Mouse (Mus musculus): Measurements from ENCODE around the gene Gtf2h2. TPM values are rescaled to one million over a fixed set of nuclear protein-coding genes. Genes with fewer than 3 reads are reported as not detected.
"Not testable (repeated sequence)": the region's sequence is repeated elsewhere in the genome, so short reads cannot be mapped to it uniquely, and the experiment has no call there.

The Gtf2h2 gene
- polyA plus RNA-seq, 1 experiment from 2014 or later = 13.4 TPM

GRCm38 (mm10) chr13:100449495-100449894 lies 42.9 kb downstream of the Gtf2h2 start:
- no peak for TF ChIP-seq CTCF (IDR thresholded peaks at IDR 0.05; ENCODE audit: low read depth)
- TF ChIP-seq EP300 (IDR thresholded peaks at IDR 0.05; ENCODE audit: low read depth) = no peak
- DNase-seq (no peak), ATAC-seq (peak; percentile 21; the same call in 1 of the 2 replicates)
- H3K9me3 ChIP-seq (ENCODE audit: low read length) = no peaks in the 10 kb centered on the region
- H3K9ac ChIP-seq (replicated peaks) = no peak overlapping the region
- H3K27me3 ChIP-seq (ENCODE audit: insufficient read depth, low read length) = no peaks in the 10 kb centered on the region
- H3K4me2 ChIP-seq (ENCODE audit: low read depth, low read length) = no peak overlapping the region
- 15% methylated on average over 1 of the region's 1 CpGs for WGBS (ENCODE audit: insufficient replicate concordance)
- no peak overlapping the region for H3K27ac ChIP-seq (ENCODE audit: low read depth)
- no peaks in the 10 kb centered on the region for H3K36me3 ChIP-seq (replicated peaks; ENCODE audit: insufficient read depth, low read length)
- no peaks in the 10 kb centered on the region for H3K4me1 ChIP-seq (ENCODE audit: insufficient read depth)
- H3K4me3 ChIP-seq (ENCODE audit: low read depth, low read length) = no peak overlapping the region

- H3K27ac ChIP-seq (ENCODE audit: low read depth) = no peak overlapping the region
- 40% methylated on average over 3 of the region's 3 CpGs for WGBS (ENCODE audit: insufficient replicate concordance)
- H3K4me1 ChIP-seq (ENCODE audit: insufficient read depth) = no peaks in the 10 kb centered on the region
- ATAC-seq (no peak), DNase-seq (no peak)
- no peak overlapping the region for H3K4me3 ChIP-seq (ENCODE audit: low read depth, low read length)
- H3K4me2 ChIP-seq (ENCODE audit: low read depth, low read length) = no peak overlapping the region
- TF ChIP-seq EP300 (IDR thresholded peaks at IDR 0.05; ENCODE audit: low read depth) (no peak), CTCF (IDR thresholded peaks at IDR 0.05; ENCODE audit: low read depth) (no peak)
- H3K9ac ChIP-seq (replicated peaks) = no peak overlapping the region
- H3K27me3 ChIP-seq (ENCODE audit: insufficient read depth, low read length) = no peaks in the 10 kb centered on the region
- H3K36me3 ChIP-seq (replicated peaks; ENCODE audit: insufficient read depth, low read length) = no peaks in the 10 kb centered on the region
- H3K9me3 ChIP-seq (ENCODE audit: low read length) = no peaks in the 10 kb centered on the region
These were observed 52.3 kb downstream of the Gtf2h2 start for GRCm38 (mm10) chr13:100440116-100440515.

GRCm38 (mm10) chr13:100438701-100439100 lies 53.7 kb downstream of the Gtf2h2 start:
- Histone ChIP-seq H3K4me1 (ENCODE audit: insufficient read depth) (no peaks in the 10 kb centered on the region), H3K9me3 (ENCODE audit: low read length) (no peaks in the 10 kb centered on the region), H3K36me3 (replicated peaks; ENCODE audit: insufficient read depth, low read length) (no peaks in the 10 kb centered on the region), H3K27ac (ENCODE audit: low read depth) (no peak overlapping the region), H3K27me3 (ENCODE audit: insufficient read depth, low read length) (no peaks in the 10 kb centered on the region), H3K9ac (replicated peaks) (no peak overlapping the region), H3K4me3 (ENCODE audit: low read depth, low read length) (no peak overlapping the region), H3K4me2 (ENCODE audit: low read depth, low read length) (no peak overlapping the region)
- DNase-seq (no peak), ATAC-seq (no peak)
- 23% methylated on average over 1 of the region's 1 CpGs for WGBS (ENCODE audit: insufficient replicate concordance)
- TF ChIP-seq EP300 (IDR thresholded peaks at IDR 0.05; ENCODE audit: low read depth) (no peak), CTCF (IDR thresholded peaks at IDR 0.05; ENCODE audit: low read depth) (no peak)

- H3K27me3 ChIP-seq (ENCODE audit: insufficient read depth, low read length) = no peaks in the 10 kb centered on the region
These were observed 55.0 kb downstream of the Gtf2h2 start for GRCm38 (mm10) chr13:100437322-100437825.

DNA sequence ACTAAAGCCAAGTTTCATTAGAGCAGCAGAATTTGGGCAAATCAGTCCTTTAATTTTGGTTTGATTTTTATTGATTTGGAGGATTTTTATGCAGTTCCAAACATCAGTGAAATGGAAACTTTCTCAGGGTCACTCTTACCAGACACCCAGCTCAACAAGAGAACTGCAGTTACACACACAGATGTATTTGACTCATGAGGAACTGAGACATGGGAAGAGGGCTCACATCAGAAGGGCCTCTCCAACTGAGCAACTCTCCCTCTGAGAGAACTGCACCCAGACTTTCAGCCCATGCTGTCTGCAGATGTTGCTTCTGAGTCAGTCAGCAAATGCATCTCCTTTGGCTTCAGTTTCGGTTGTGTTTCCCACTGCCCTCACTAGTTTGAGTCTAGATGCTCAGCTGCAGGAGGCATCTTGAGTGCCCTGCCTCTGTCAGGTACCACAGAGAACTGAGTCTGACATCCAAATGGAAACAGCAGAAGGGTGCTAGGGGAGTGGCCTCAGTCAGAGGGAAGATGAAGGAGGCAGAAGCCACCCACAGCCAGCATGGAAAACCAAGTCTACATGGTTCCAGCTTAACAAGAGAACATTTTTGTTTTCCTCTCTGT lies 55.7 kb downstream of the Gtf2h2 start:
- H3K27ac ChIP-seq (ENCODE audit: low read depth); ATAC-seq: not testable (repeated sequence)
- 62% methylated on average over 1 of the region's 1 CpGs for WGBS (ENCODE audit: insufficient replicate concordance)

More at GRCm38 (mm10) chr13:100437322-100437825, 55.0 kb downstream of the Gtf2h2 start:
- H3K4me3 ChIP-seq (ENCODE audit: low read depth, low read length) = no peak overlapping the region
- H3K9ac ChIP-seq (replicated peaks) = no peak overlapping the region
- no peak for DNase-seq
- TF ChIP-seq CTCF (IDR thresholded peaks at IDR 0.05; ENCODE audit: low read depth) (no peak), EP300 (IDR thresholded peaks at IDR 0.05; ENCODE audit: low read depth) (no peak)
- H3K4me2 ChIP-seq (ENCODE audit: low read depth, low read length) = no peak overlapping the region
- no peak overlapping the region for H3K27ac ChIP-seq (ENCODE audit: low read depth)
- no peak for ATAC-seq
- no peaks in the 10 kb centered on the region for H3K36me3 ChIP-seq (replicated peaks; ENCODE audit: insufficient read depth, low read length)
- H3K4me1 ChIP-seq (ENCODE audit: insufficient read depth) = no peaks in the 10 kb centered on the region
- H3K9me3 ChIP-seq (ENCODE audit: low read length) = no peaks in the 10 kb centered on the region
- 59% methylated on average over 3 of the region's 3 CpGs for WGBS (ENCODE audit: insufficient replicate concordance)

DNA sequence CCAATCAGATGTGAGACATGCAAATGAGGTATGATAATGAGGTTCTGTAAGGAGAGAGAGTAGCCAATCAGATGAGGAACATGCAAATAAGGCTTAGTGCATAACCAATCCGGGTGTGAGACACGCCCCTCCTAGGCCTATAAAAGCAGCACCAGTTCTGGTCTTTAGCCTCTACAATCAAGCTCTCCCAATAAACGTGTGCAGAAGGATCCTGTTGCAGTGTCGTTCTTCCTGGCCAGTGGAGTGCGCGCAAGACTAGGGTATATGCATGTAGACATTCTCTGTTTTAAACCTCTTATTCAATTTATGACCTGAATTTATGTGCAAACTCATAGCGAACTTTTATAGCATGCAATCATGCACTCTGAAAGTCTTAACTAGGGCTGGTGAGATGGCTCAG lies 72.4 kb downstream of the Gtf2h2 start:
- H3K9ac ChIP-seq (replicated peaks); H3K36me3 ChIP-seq (replicated peaks; ENCODE audit: insufficient read depth, low read length); ATAC-seq; H3K4me3 ChIP-seq (ENCODE audit: low read depth, low read length); H3K27ac ChIP-seq (ENCODE audit: low read depth); DNase-seq; H3K27me3 ChIP-seq (ENCODE audit: insufficient read depth, low read length); H3K4me1 ChIP-seq (ENCODE audit: insufficient read depth); H3K9me3 ChIP-seq (ENCODE audit: low read length); H3K4me2 ChIP-seq (ENCODE audit: low read depth, low read length): not testable (repeated sequence)
- WGBS (ENCODE audit: insufficient replicate concordance) = 86% methylated on average over 7 of the region's 7 CpGs

More for the DNA sequence above, 55.7 kb downstream of the Gtf2h2 start:
- not testable (repeated sequence) for H3K4me3 ChIP-seq (ENCODE audit: low read depth, low read length); H3K4me1 ChIP-seq (ENCODE audit: insufficient read depth); H3K4me2 ChIP-seq (ENCODE audit: low read depth, low read length); H3K9me3 ChIP-seq (ENCODE audit: low read length); DNase-seq; H3K36me3 ChIP-seq (replicated peaks; ENCODE audit: insufficient read depth, low read length); H3K9ac ChIP-seq (replicated peaks); H3K27me3 ChIP-seq (ENCODE audit: insufficient read depth, low read length)
